Mouse (Mus musculus) spleen, adult 2 months (tissue): ENCODE results near the gene Trim16. TPM values are rescaled to one million over a fixed set of nuclear protein-coding genes. Genes with fewer than 3 reads are reported as not detected.

Source experiments
- DNase-seq, 2 experiments: peaks; one replicate each; pipeline versions ENCODE4 v3.0.0 to v3.0.0-alpha.2; 2012 to 2021; ENCODE audit warnings: low spot score in 2 of 2, low read depth in 1 of 2
- H3K27ac ChIP-seq: fragments of 200-500 bp; 2 replicates; pipeline ENCODE4 v1.5.1; 2012; ENCODE audit warnings: low read length, inconsistent platforms; ENCODE audit not compliant: insufficient read depth
- H3K27me3 ChIP-seq: fragments of 200-500 bp; 2 replicates; pipeline ENCODE4 v1.6.1; 2012; ENCODE audit warnings: mild to moderate bottlenecking, moderate library complexity, low read length, inconsistent platforms; ENCODE audit not compliant: control insufficient read depth, insufficient read depth
- H3K36me3 ChIP-seq: fragments of 200-500 bp; 2 replicates; pipeline ENCODE4 v1.6.1; 2012; ENCODE audit warnings: mild to moderate bottlenecking, low read length, inconsistent platforms; ENCODE audit not compliant: control insufficient read depth, insufficient read depth
- H3K4me1 ChIP-seq: fragments of 200-500 bp; 2 replicates; pipeline ENCODE4 v1.6.1; 2011; ENCODE audit warnings: inconsistent platforms; ENCODE audit not compliant: control insufficient read depth, insufficient read depth, insufficient read length
- H3K4me3 ChIP-seq: fragments of 200-500 bp; 2 replicates; pipeline ENCODE4 v1.5.1; 2011; ENCODE audit warnings: mild to moderate bottlenecking, inconsistent platforms; ENCODE audit not compliant: insufficient read depth, insufficient read length; ENCODE audit errors: extremely low read depth
- CTCF ChIP-seq: fragments of 200-500 bp; IDR thresholded peaks from 2 replicates; pipeline ENCODE4 v1.5.1; 2011; ENCODE audit warnings: mild to moderate bottlenecking, inconsistent platforms; ENCODE audit not compliant: insufficient read depth, insufficient read length, insufficient replicate concordance; ENCODE audit errors: extremely low read depth
- POLR2A ChIP-seq: fragments of 200-500 bp; IDR thresholded peaks from 2 replicates; pipeline ENCODE4 v1.6.1; 2011; ENCODE audit warnings: low read depth, low read length, inconsistent platforms
- WGBS: fragments of 180-500 bp; shearing (Covaris S2); methylation state at CpG from one replicate; pipeline ENCODE4 v1.1.7; 2018; 5-methylcytosine and 5-hydroxymethylcytosine counted together
- polyA plus RNA-seq: library from polyadenylated mRNA; depleted of rRNA; stranded (reverse); fragments of >200 nt; gene quantifications from 2 replicates; pipeline ENCODE4 v1.2.3, GENCODE M21; 2012; rRNA removed

Gene Trim16
- polyA plus RNA-seq, 1 experiment: 0.74 TPM

GRCm38 (mm10) chr11:62885323-62885722, 65.3 kb downstream of the Trim16 start:
- H3K4me1 ChIP-seq: no peaks in the 10 kb centered on the region; the same call in 1 of the 2 replicates

GRCm38 (mm10) chr11:62890796-62891195, 70.8 kb downstream of the Trim16 start:
- no peak overlapping the region for H3K27ac ChIP-seq
- no peak overlapping the region for H3K4me3 ChIP-seq
- WGBS: 81% methylated on average over 4 of the region's 4 CpGs
- no peak for DNase-seq
- H3K27me3 ChIP-seq: no peaks in the 10 kb centered on the region
- TF ChIP-seq POLR2A: no peak
- TF ChIP-seq CTCF: no peak
- no peaks in the 10 kb centered on the region for H3K4me1 ChIP-seq
- peaks cover 32% of the 10 kb centered on the region for H3K36me3 ChIP-seq

More at GRCm38 (mm10) chr11:62885323-62885722, 65.3 kb downstream of the Trim16 start:
- TF ChIP-seq POLR2A (no peak), CTCF (no peak)
- no peak overlapping the region for H3K27ac ChIP-seq
- WGBS: 92% methylated on average over 5 of the region's 5 CpGs
- DNase-seq: no peak
- no peaks in the 10 kb centered on the region for H3K27me3 ChIP-seq
- peaks cover 26% of the 10 kb centered on the region for H3K36me3 ChIP-seq
- H3K4me3 ChIP-seq: no peak overlapping the region

DNA sequence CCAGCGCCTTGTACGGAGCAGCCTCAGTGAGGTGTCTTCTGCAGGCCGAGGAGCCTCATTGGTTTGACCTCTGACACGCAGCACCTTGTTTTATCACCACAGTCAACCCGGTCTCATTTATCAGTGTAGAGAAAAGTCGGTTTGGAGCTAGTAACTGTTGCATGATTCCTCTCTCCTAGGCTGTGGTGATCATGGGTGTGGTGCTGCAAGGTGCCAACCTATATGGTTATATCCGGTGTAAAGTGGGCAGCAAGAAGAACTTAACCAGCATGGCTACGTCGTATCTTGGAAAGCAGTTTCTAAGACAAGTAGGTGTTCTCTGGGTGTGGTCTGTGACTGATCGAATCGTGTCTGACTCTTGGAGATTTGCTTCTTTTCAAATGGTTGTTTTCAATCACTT, 71.7 kb downstream of the Trim16 start:
- H3K36me3 ChIP-seq: peaks cover 28% of the 10 kb centered on the region
- WGBS: 88% methylated on average over 11 of the region's 11 CpGs
- H3K4me1 ChIP-seq: no peaks in the 10 kb centered on the region
- H3K4me3 ChIP-seq: no peak overlapping the region
- TF ChIP-seq POLR2A: no peak
- no peak for TF ChIP-seq CTCF
- H3K27me3 ChIP-seq: no peaks in the 10 kb centered on the region
- DNase-seq: no peak
- H3K27ac ChIP-seq: no peak overlapping the region

Other genes starting within 250 kb of the Trim16 start
- gene Trpv2, start 245.7 kb upstream of the Trim16 start, polyA plus RNA-seq: 35.4 and 39.8 TPM in 2 replicates
- gene Lrrc75a, start 171.7 kb upstream of the Trim16 start, polyA plus RNA-seq: 6.6 and 9.4 TPM in 2 replicates
- 22.3 and 24.6 TPM in 2 replicates for gene Mmgt2, start 171.6 kb upstream of the Trim16 start, polyA plus RNA-seq
- 1.5 and 1.8 TPM in 2 replicates for gene Zfp287, start 88.3 kb upstream of the Trim16 start, polyA plus RNA-seq
- not detected in 2 replicates for gene Gm10428, start 67.1 kb upstream of the Trim16 start, polyA plus RNA-seq
- 0.15 and 0.64 TPM in 2 replicates for gene Zfp286, start 30.8 kb upstream of the Trim16 start, polyA plus RNA-seq
- gene Fbxw10, start 26.8 kb downstream of the Trim16 start, polyA plus RNA-seq: 0.69 and 1.1 TPM in 2 replicates
- 5.1 and 6.2 TPM in 2 replicates for gene Tvp23b, start 59.2 kb downstream of the Trim16 start, polyA plus RNA-seq
- gene Cdrt4, start 131.0 kb downstream of the Trim16 start, polyA plus RNA-seq: not detected in 2 replicates
- gene Tekt3, start 241.4 kb downstream of the Trim16 start, polyA plus RNA-seq: not detected in 2 replicates